Mouse (Mus musculus) CD4-positive, CD25-positive, alpha-beta regulatory T cell, adult 4 months (primary cell): ENCODE measurements at regions not wholly inside any gene's neighbourhood (a gene's known extent, or its start where the extent isn't known, plus 50 kb on each side); places are given as distances from the start of the nearest gene placed in this dataset.

ENCODE experiments used
- ATAC-seq: one replicate; pipeline ENCODE4 v1.8.0; 2017

GRCm38 (mm10) chr3:143021159-143021871 is 139.5 kb upstream of the Pkn2 start:
- no peak for ATAC-seq

- no peak for ATAC-seq
These were observed 135.7 kb upstream of the Pkn2 start for GRCm38 (mm10) chr3:143017480-143017879.

- ATAC-seq, result no peak
These were observed 135.0 kb upstream of the Pkn2 start for GRCm38 (mm10) chr3:143016758-143017157.

- ATAC-seq, result no peak
These were observed 132.6 kb upstream of the Pkn2 start for GRCm38 (mm10) chr3:143014421-143014820.

- no peak for ATAC-seq
These were observed 125.2 kb upstream of the Pkn2 start for GRCm38 (mm10) chr3:143007047-143007446.

- ATAC-seq, result no peak
These were observed 120.1 kb upstream of the Pkn2 start for GRCm38 (mm10) chr3:143001952-143002351.

GRCm38 (mm10) chr3:142995981-142996743 is 114.4 kb upstream of the Pkn2 start:
- no peak for ATAC-seq

- no peak for ATAC-seq
These were observed 102.7 kb upstream of the Pkn2 start for GRCm38 (mm10) chr3:142984547-142984946.

- no peak for ATAC-seq
These were observed 99.4 kb upstream of the Pkn2 start for GRCm38 (mm10) chr3:142981221-142981620.

- no peak for ATAC-seq
These were observed 97.4 kb upstream of the Pkn2 start for GRCm38 (mm10) chr3:142979161-142979560.

- ATAC-seq, result no peak
These were observed 95.0 kb upstream of the Pkn2 start for GRCm38 (mm10) chr3:142976519-142977394.

GRCm38 (mm10) chr3:142975606-142976005 is 93.8 kb upstream of the Pkn2 start:
- no peak for ATAC-seq

- ATAC-seq, result no peak
These were observed 87.7 kb upstream of the Pkn2 start for GRCm38 (mm10) chr3:142969501-142969900.

GRCm38 (mm10) chr3:142965604-142966003 is 83.8 kb upstream of the Pkn2 start:
- ATAC-seq, result no peak

- no peak for ATAC-seq
These were observed 82.1 kb upstream of the Pkn2 start for GRCm38 (mm10) chr3:142963818-142964372.

GRCm38 (mm10) chr3:142957768-142958167 is 76.0 kb upstream of the Pkn2 start:
- ATAC-seq, result no peak

- ATAC-seq, result peak; percentile 54
These were observed 67.0 kb upstream of the Pkn2 start for GRCm38 (mm10) chr3:142948771-142949170.

- no peak for ATAC-seq
These were observed 59.7 kb upstream of the Pkn2 start for GRCm38 (mm10) chr3:142941319-142942024.

- ATAC-seq, result no peak
These were observed 59.1 kb upstream of the Pkn2 start for GRCm38 (mm10) chr3:142940874-142941273.

- ATAC-seq, result no peak
These were observed 58.0 kb upstream of the Pkn2 start for GRCm38 (mm10) chr3:142939773-142940172.

GRCm38 (mm10) chr3:142935949-142936348 is 54.1 kb upstream of the Pkn2 start:
- ATAC-seq, result peak; percentile 26

- no peak for ATAC-seq
These were observed 52.5 kb upstream of the Pkn2 start for GRCm38 (mm10) chr3:142934326-142934725.
